Mouse (Mus musculus): ENCODE data around the gene Hexdc. TPM values are rescaled to one million over a fixed set of nuclear protein-coding genes. Genes with fewer than 3 reads are reported as not detected.

The Hexdc gene
- polyA plus RNA-seq, 1 experiment, result 11.8 TPM

DNA sequence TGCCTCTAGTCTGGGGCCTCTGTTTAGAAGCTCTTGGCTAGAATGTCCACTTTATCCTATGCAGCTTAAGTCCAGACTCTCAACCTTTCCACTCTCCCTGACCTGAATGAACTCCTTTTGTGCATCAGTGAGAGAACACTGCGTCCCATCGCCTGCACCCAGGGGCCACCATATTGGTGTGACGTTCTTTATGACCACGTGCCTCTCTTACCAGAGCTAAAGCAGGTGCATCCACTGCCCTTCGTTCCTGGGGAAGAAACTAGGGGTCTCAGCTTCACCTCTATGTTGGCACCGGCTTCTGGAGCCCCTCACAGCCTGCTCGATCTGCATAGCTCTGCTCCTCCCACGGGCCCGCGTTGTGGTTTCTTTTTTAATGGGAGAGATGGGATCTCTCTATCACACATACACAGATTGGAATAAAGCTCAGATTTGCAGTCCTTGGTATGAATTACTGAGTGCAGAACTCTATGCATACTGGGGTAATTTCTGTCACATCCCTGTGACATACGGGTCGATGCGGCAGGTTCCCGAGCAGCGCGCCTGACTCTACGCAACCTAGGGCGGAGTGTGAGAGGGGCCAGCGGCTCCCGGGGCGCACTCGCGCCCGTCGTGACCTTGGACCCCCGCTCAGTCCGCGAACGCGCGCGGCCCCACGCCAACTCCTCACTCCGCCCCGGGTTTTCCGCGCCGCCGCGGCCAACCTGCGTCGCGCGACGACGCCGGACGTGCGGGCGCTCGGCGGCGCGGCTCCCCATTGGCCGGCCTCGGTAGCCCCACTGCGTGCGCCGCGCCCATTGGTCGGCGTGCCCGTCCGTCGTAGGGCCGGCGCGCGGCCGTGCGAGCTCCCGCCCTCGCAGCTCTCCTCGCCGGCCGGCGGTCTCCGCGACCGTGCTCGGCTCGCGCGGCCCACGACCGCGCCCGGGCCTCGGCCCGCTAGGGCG, 55.2 kb downstream of the Hexdc start, which contains the start of gene Foxk2:
Foxk2 (plus strand) TSS at position 831 of the 941 bp plus-strand sequence.
- peak within 1 kb of the TSS; percentile 87 for H3K27ac ChIP-seq (ENCODE audit: control insufficient read depth, insufficient read depth, low read depth, low read length, poor library complexity)
- peak; percentile 55; the same call in 1 of the 2 replicates for TF ChIP-seq POLR2A (IDR thresholded peaks at IDR 0.05; ENCODE audit: borderline replicate concordance, control insufficient read depth, low read depth, low read length)
- TF ChIP-seq CTCF (IDR thresholded peaks at IDR 0.05; ENCODE audit: control insufficient read depth, insufficient read depth, low read length), result no peak
- no peaks in the 10 kb centered on the region; the same call in 1 of the 2 replicates for H3K4me1 ChIP-seq (ENCODE audit: control insufficient read depth, insufficient read depth, low read length)
- 2% methylated on average over 91 of the region's 91 CpGs for WGBS
- peak within 1 kb of the TSS; percentile 95 for H3K4me3 ChIP-seq (replicated peaks; ENCODE audit: control insufficient read depth, low read depth, low read length)

GRCm38 (mm10) chr11:121260211-121260906, 56.1 kb downstream of the Hexdc start:
- Histone ChIP-seq H3K4me1 (ENCODE audit: control insufficient read depth, insufficient read depth, low read length) (no peaks in the 10 kb centered on the region; the same call in 1 of the 2 replicates), H3K4me3 (replicated peaks; ENCODE audit: control insufficient read depth, low read depth, low read length) (peak overlapping the region; percentile 94), H3K27ac (ENCODE audit: control insufficient read depth, insufficient read depth, low read depth, low read length, poor library complexity) (peak overlapping the region; percentile 87)
- WGBS, result under 1% methylated on average over 59 of the region's 60 CpGs
- no peak for TF ChIP-seq CTCF (IDR thresholded peaks at IDR 0.05; ENCODE audit: control insufficient read depth, insufficient read depth, low read length)
- TF ChIP-seq POLR2A (IDR thresholded peaks at IDR 0.05; ENCODE audit: borderline replicate concordance, control insufficient read depth, low read depth, low read length), result no peak

GRCm38 (mm10) chr11:121261074-121261473, 56.8 kb downstream of the Hexdc start:
- H3K27ac ChIP-seq (ENCODE audit: control insufficient read depth, insufficient read depth, low read depth, low read length, poor library complexity), result no peak overlapping the region
- no peaks in the 10 kb centered on the region; the same call in 1 of the 2 replicates for H3K4me1 ChIP-seq (ENCODE audit: control insufficient read depth, insufficient read depth, low read length)
- WGBS, result 39% methylated on average over 2 of the region's 2 CpGs
- H3K4me3 ChIP-seq (replicated peaks; ENCODE audit: control insufficient read depth, low read depth, low read length), result peak overlapping the region; percentile 94
- no peak for TF ChIP-seq POLR2A (IDR thresholded peaks at IDR 0.05; ENCODE audit: borderline replicate concordance, control insufficient read depth, low read depth, low read length)
- TF ChIP-seq CTCF (IDR thresholded peaks at IDR 0.05; ENCODE audit: control insufficient read depth, insufficient read depth, low read length), result no peak

Other genes with a start within 250 kb of the Hexdc start
- 35.6 and 58.3 TPM in 2 replicates for gene Csnk1d, start 213.1 kb upstream of the Hexdc start, polyA plus RNA-seq (2011; ENCODE audit: insufficient read depth, insufficient read length, low replicate concordance, missing spikeins)
- gene Cd7, start 165.0 kb upstream of the Hexdc start, polyA plus RNA-seq (2011; ENCODE audit: insufficient read depth, insufficient read length, low replicate concordance, missing spikeins), result 1.7 and 3.6 TPM in 2 replicates
- gene Sectm1b, start 140.9 kb upstream of the Hexdc start, polyA plus RNA-seq (2011; ENCODE audit: insufficient read depth, insufficient read length, low replicate concordance, missing spikeins), result not detected in 2 replicates
- not detected in 2 replicates for gene Sectm1a, start 123.2 kb upstream of the Hexdc start, polyA plus RNA-seq (2011; ENCODE audit: insufficient read depth, insufficient read length, low replicate concordance, missing spikeins)
- gene Tex19.2, start 85.8 kb upstream of the Hexdc start, polyA plus RNA-seq (2011; ENCODE audit: insufficient read depth, insufficient read length, low replicate concordance, missing spikeins), result not detected in 2 replicates
- 6.6 TPM in 1 of 2 replicates, not detected in the other for gene Tex19.1, start 58.3 kb upstream of the Hexdc start, polyA plus RNA-seq (2011; ENCODE audit: insufficient read depth, insufficient read length, low replicate concordance, missing spikeins)
- gene Uts2r, start 44.2 kb upstream of the Hexdc start, polyA plus RNA-seq (2011; ENCODE audit: insufficient read depth, insufficient read length, low replicate concordance, missing spikeins), result not detected in 2 replicates
- gene Ogfod3, start 278 bp downstream of the Hexdc start, polyA plus RNA-seq (2011; ENCODE audit: insufficient read depth, insufficient read length, low replicate concordance, missing spikeins), result 5.5 and 7.4 TPM in 2 replicates
- 27.8 and 54.0 TPM in 2 replicates for gene Cybc1, start 24.9 kb downstream of the Hexdc start, polyA plus RNA-seq (2011; ENCODE audit: insufficient read depth, insufficient read length, low replicate concordance, missing spikeins)
- gene Narf, start 32.8 kb downstream of the Hexdc start, polyA plus RNA-seq (2011; ENCODE audit: insufficient read depth, insufficient read length, low replicate concordance, missing spikeins), result 30.0 and 41.2 TPM in 2 replicates
- gene Foxk2, start 55.6 kb downstream of the Hexdc start, polyA plus RNA-seq (2011; ENCODE audit: insufficient read depth, insufficient read length, low replicate concordance, missing spikeins), result 11.7 and 24.6 TPM in 2 replicates
- gene Wdr45b, start 150.0 kb downstream of the Hexdc start, polyA plus RNA-seq (2011; ENCODE audit: insufficient read depth, insufficient read length, low replicate concordance, missing spikeins), result 12.5 and 24.0 TPM in 2 replicates
- not detected in 2 replicates for gene Rab40b, start 183.8 kb downstream of the Hexdc start, polyA plus RNA-seq (2011; ENCODE audit: insufficient read depth, insufficient read length, low replicate concordance, missing spikeins)
- gene Fn3krp, start 217.0 kb downstream of the Hexdc start, polyA plus RNA-seq (2011; ENCODE audit: insufficient read depth, insufficient read length, low replicate concordance, missing spikeins), result 29.3 and 53.1 TPM in 2 replicates
- 66.5 and 69.0 TPM in 2 replicates for gene Fn3k, start 230.5 kb downstream of the Hexdc start, polyA plus RNA-seq (2011; ENCODE audit: insufficient read depth, insufficient read length, low replicate concordance, missing spikeins)
- 25.2 and 28.4 TPM in 2 replicates for gene Tbcd, start 247.5 kb downstream of the Hexdc start, polyA plus RNA-seq (2011; ENCODE audit: insufficient read depth, insufficient read length, low replicate concordance, missing spikeins)